Mouse (Mus musculus) monocyte, adult 2 months (primary cell): ENCODE results near the gene Ambra1.
A peak's percentile ranks its signal among the peaks of the same experiment; 100 is the strongest.
"Not testable (repeated sequence)": the region's sequence is repeated elsewhere in the genome, so short reads cannot be mapped to it uniquely, and the experiment has no call there.

ENCODE experiments used
- DNase-seq, 2 experiments: peaks; one replicate each; pipeline ENCODE4 v3.0.0; 2022; ENCODE audit warnings: low spot score in 2 of 2, low read depth in 1 of 2

Ambra1 gene

DNA sequence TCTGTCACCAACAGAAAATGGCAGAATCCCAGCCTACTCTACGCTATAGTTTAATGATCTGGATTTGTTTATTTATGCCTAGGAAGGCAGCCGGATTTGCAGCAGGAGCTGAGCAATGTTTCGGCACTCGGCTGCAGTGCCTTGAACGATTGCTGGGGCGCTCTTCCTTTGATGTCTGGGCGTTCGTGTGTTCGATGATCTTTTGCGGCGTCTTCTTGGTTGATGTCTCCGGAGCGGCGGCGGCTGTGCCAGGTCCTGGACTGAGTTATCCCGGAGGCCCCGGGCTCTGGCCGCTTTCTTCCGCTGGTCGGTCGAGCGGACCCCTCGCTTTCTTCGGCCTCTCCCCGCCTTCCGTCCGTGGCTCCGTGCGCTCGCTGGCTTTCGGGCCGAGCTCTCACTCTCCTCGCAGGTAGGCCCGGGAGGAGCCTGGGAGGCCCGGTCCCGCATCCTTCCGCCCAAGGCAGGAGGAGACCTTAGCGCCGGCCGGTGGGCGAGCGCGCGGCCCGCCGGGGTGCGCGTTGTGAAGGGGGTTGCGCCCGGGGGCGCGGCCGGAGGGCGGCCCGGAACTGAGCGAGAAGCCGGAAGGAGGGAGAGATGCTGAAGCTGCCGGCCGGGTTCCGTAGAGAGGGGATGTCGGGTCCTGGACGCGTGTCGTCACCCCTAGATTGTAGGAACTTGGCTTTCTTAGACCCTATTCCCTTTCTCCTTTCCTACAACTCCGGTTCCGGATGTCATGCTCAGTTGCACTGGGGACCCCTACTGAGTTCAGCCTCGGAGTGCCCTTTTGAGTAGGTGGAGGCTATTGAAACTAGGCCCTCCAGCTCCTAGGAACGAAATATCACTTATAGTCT is at the start of gene Ambra1:
TSS of gene Ambra1 (plus strand) at position 164 of the 851 bp plus-strand sequence.
- peak; percentile 45 to 66 for DNase-seq

DNA sequence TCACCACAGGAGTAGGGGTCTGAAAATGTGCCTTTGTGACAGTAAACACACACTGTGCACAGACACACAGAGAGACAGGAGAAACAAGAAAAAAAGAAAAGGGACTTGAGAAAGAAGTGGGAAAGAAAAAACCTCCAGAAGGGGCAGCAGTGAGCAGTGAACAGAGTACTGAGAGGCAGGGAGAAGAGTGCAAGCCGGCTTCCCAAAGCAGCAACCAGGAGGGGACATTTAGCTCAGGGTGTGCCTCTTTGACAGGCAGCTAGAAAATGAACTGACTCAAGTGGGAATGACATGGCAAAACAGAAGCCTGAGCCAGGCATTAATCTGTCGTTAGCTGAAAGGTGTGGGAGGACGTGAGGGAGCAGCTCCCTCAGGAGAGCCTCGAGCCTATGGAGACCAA is 47.1 kb upstream of the Ambra1 start:
- no peak for DNase-seq

DNA sequence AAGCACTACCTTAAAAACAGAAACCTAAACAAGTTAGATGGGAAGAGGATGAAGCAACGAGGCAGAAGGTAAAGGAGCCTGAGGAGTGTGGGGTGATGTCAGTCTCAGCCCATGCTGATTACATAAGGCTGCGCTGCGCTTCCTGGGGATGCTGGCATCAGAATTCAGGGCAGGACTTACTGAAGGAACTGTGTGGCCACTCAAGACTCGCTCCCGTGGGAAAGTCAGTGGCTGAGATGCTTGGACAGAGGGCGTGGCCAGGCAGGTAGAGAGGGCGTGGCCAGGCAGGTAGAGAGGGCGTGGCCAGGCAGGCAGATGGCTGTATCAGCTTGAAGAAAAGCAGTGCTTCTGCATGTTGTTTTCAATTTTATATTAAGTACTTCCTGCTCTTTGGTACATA is 46.0 kb upstream of the Ambra1 start:
- DNase-seq: no peak

DNA sequence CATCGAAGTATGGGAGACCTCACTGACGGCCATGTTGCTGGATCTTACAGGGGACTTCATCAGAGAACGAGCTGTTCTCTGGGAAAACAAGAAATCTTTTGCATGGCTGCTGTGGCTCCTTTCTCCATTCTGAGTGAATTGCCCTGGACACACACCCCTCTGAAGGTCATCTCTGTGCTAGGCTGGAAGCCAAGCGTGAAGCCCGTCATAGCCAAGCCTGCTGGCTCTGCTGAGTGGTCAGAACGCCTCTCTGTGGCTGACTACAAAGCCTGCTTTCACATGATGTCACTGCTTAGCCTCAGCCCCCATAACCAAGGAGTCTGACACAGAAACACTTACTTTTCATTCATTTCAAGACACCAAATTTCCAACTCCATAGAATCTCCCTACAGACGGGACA is 40.5 kb upstream of the Ambra1 start:
- DNase-seq: no peak

DNA sequence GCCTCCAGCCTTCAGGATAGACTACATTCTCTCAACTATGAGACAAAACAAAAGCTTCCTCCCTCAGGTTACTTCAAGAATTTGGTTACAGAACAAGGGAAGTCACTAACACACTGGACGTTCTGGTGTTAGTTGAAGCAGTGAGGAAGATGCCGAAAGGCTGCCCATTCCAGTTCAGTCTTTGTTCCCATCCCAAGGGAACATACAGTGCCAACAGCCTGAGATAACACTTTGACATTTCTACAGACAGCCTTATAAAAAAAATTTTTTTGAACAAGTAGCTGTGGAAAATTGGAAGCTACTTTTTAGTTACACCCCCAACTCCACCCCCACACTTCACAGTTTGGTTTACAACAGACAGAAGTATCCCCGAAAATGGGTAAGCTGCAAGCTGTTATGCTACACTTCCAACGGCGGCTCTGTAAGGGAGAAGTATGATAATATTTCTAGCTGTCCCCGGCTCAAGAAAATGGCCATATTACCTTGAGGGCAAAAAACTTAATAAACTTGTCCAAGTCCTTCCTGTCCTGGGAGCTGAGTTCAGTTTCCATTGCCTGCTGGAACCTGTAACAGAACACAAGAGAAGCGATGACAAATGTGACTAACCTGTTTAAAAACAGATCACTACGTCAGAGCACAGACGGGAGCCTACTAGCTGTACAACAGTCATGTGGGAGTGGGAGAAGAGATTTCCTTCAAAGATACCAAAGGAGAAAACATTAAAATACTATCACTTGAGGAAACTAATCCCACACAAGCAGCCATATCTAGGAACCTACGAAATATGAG is 34.3 kb upstream of the Ambra1 start:
- no peak for DNase-seq

DNA sequence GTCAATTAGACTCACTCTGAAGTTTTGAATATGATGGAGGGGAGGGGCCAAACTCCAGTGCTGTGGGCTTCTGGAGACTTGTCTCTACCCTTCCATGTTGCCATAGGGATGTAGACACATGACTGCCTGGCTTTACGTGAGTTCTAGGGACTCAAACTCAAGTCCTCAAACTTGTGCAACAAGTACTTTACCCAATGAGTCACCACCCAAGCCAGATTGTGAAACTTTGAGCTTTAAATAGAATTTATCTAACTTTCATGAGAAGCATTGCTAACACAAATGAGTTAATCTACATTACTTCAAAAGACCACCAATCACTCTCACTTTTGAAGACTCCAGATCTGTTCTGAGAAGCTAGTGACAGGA is 33.7 kb upstream of the Ambra1 start:
- DNase-seq: peak in 1 of 2 experiments; percentile 23

DNA sequence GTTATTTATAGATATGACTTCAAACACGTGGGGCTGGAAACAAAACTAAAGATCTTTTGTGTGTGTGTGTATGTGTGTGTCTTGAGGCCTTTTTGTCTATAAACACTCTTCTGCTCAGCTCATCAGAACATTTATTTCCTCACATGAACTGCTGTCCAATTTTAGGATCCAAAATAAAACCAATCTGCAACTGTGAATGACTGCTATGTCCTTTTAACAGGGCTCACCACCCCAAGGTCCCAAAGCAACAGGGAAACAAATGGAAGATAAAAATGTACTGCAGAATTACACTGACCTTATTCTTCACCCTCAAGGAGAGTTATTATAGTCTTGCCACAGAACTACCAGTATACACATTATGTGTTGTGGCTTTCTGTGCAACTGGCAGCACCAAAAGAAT is 30.7 kb upstream of the Ambra1 start:
- DNase-seq: no peak

DNA sequence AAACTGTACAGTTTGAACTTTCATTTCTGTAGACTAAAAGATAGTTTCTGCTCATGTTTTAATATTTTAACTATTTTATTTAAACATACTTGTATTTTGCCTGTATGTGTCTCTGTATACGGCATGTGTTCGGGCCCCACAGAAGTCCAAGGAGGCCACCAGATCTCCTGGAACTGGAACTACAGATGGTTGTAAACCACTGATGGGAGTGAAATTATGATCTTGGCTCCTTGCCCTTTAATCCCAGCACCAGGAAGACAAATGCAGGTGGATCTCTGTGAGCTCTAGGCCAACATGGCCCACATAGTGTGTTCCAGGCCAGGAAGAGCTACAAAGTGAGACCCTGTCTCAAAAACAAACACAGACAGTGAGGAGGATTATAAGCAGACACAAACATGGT is 28.6 kb upstream of the Ambra1 start:
- DNase-seq: no peak

DNA sequence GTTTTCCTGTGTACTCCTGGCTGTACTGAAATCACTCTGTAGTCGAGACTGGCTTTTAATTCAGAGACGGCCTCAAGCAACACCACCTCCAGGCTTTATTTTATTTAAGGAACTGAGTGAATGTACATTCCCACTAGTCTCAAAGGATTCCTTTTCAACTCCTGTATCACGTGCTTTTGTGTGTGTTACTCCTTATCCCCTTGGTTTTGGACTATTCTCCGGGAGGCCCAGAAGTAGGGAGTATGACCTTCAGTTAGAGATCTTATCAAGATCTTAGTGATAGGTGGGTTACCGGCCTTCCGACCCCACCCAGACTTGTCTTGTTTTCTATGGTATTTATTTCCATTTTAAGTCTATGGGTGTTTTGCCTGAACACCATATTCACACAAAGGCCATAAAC is 24.2 kb upstream of the Ambra1 start:
- no peak for DNase-seq

DNA sequence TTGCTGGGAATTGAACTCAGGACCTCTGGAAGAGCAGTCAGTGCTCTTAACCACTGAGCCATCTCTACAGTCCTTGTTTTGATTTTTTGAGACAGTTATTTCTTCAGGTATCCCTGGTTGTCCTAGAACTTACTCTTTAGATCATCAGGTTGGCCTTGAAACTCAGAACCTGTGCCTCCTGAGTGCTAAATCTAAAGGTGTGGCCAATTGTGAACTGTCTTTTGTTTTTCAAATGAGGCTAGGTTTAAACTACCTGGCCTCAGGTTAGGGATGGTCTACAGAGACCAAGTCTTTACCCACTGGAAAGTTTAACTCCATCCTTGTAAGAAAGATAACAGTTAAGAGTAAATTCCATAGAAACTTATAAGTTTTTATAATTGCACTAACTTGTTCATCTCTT is 23.5 kb upstream of the Ambra1 start:
- no peak for DNase-seq

DNA sequence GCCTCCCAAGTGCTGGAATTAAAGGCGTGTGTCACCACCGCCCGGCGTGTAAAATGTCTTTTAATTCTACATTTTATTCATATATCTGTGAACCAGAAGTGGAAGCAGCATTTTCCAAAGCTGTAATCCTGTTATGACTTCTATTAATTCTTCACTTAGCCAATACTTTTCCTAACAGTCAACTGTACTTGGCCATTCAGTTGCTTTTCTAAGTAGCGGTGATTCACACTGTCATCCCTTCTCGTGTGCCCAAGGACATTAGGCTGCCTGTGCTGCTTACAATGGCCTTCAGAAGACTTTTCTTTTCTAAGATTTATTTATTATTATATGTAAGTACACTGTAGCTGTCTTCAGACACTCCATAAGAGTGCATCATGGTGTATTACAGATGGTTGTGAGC is 21.6 kb upstream of the Ambra1 start:
- DNase-seq: no peak

DNA sequence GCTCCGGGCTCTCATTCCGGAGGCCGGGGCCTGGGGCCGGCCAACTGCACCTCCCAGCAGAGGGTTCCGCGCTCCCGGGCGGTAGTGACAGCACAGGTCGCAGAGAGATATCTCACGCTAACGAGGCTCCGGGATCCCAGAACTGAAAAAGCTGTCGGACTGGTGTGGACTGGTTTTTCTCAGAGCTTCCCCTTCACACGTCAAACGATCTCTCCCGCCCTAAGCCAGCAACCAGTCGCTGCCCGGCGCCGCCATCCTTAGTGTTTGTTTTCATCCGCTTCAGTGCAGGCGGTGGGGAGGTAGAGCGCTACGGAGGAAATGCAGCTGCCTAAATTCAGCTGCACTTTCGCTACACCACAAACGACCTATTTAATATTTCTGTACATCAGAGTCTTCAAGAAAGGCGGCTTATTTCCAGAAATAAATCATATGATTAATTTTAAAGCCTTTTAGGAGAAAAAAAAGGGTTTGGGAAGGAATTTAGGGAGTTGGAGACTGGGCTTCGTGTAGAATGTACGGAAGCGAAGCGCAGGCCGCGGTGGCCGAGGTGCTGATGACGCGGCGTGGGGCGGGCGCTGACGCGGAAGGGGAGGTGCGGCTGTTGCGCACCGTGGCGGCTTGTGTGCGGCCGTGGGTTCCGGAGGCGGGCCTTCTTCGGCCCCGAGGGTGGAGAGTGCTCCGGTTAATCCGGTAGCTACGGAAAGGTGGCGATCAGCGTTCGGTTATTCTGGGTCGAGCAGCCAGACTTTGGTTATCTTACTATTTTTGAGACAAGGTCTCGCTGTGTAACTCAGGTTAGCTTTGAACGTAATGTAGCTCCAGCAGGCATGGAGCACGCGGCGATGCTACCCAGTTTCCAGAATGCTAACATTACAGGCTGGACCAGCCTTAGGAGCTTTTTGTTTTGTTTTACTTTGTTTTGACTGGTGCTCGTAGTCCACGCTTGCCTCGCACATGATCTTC is 19.4 kb upstream of the Ambra1 start, which contains the start of the genes Atg13 and Harbi1:
TSS of gene Atg13 (minus strand) at position 305 of the 963 bp plus-strand sequence.
TSS of gene Harbi1 (plus strand) at position 581 of the 963 bp plus-strand sequence.
- DNase-seq: peak; percentile 77 to 89

DNA sequence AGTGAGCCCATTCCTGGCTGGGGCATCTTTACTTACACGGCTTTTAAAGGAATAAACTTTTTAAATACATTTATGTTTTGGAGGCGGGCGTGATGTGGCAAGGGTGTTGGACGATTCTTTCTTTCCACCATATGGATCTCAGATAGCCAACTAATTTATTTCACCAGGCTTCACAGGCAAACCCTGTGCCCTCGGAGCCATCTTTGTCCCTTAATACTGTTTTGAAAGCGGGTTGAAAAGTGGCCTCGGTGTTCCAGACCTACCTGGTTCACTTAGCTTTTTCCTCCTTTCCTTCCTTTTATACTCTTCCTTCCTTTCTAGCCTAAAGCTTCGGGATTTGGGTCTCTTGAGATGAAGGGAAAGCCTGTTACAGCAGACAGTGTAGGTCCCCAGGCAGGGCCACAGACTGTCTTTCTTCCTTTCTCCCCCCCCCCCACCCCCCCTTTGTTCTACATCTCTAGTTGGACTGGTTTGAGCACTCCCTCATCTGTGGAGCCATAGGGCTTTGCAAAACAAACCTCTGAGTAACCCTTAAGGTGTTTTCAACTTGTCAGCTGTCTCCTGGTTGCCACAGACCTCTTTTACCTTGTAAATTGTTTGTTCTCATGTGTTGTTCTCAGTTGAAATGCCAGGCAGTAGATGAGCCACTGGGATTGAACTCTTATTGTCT is 18.5 kb upstream of the Ambra1 start:
- no peak for DNase-seq

DNA sequence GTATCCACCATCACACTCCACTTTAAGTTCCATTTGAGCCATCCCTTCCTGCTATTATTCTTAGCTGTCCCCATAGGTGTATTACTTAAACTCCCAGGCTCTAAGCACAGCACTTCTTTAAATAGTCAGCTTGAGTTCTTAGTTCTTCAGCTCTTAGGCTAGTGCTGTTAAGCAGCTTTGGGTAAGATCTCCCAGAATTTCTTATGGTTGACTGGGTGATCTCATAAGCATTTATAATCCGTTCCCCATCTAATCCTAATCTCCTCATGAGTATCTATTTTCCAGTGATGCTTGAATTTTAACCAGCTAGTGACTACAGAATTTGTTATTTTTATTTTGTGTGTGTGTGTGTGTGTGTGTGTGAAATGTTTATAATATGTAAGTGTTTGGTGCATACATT is 15.0 kb upstream of the Ambra1 start:
- no peak for DNase-seq

DNA sequence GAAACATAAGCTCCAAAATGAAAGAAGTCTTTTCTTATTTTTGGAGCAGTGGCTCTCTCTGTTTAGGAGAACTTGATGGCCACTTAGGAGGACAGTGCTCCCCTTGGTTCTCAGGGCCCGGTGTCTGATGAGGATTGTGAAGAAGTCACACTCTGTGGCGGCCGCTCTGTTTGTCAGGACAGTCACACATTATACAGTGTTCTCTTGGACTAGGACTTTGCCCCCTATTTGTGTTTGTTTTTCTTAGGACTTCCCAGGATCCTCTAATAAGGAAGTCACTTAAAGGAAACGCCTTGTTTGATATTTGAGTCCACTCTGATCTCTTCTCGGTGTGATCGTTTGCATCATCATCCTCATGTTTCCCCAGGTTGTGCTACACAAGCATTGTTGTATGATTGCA is 11.7 kb upstream of the Ambra1 start:
- no peak for DNase-seq

DNA sequence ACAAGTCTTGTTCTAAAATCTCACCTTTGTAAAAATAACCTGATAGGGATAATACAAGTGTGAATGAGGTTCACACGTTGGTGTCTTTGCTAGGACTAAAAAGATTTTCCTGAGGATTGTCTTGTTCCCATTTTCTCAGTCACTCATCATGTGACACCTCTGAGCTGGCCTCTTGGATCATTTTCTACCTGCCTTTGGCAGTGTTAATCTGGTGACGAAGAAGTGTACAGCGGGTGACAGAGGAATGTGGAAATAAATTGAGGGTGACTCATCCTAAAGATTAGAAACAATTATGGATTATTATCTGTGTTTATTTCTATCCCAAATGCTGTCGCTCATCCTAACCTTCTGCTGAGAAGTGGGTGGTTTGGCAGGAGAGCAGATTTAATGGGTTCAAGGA is 6.6 kb upstream of the Ambra1 start:
- DNase-seq: no peak

DNA sequence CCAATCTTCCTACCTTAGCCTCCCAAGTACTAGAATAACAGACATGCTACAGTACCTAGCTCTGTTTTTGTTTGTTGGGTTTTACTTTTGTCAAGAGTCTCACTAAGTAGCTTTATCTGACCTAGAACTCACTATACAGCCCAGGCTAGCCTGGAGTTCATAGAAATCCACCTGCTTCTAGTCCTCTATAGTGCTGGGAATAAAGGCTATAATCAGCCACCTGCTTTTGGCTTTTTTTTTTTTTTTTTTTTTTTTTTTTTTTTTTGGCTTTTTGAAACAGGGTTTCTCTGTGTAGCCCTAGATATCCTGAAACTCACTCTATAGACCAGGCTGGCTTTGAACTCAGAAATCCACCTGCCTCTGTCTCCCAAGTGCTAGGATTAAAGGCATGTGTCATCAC is 6.0 kb upstream of the Ambra1 start:
- DNase-seq: no peak

DNA sequence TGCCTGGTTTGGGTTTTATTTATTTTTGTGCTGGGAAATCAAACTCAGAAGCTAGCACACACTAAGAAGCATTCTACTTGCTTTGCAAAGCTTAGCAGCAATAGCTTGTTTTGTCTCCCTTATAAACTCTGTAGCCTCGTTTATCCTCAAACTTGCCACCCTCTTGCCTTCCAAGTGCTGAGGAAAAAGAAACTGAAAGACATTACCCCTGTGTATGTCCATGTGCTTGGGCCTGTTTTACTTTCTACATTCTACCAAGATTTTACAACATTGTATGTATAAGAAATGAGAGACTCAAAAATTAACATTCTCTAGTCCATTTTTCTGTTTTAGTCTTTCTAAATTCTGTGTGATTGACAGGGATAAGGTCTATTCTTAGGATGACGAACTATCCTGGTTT is 5.2 kb upstream of the Ambra1 start:
- DNase-seq: no peak

DNA sequence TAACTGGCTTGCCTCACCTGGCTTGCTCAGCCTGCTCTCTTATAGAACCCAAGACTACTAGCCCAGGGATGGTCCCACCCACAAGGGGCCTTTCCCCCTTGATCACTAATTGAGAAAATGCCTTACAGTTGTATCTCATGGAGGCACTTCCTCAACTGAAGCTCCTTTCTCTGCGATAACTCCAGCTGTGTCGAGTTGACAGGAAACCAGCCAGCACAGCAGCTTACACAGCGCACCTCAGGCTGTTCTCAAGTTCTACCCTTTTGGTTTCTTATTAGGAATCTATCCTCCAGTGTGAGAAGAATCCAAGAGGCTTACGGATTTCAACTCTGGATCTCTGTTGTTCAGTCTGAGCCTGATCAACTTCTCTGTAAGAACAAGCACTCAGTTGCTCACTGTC is 4.5 kb upstream of the Ambra1 start:
- DNase-seq: not testable (repeated sequence)

DNA sequence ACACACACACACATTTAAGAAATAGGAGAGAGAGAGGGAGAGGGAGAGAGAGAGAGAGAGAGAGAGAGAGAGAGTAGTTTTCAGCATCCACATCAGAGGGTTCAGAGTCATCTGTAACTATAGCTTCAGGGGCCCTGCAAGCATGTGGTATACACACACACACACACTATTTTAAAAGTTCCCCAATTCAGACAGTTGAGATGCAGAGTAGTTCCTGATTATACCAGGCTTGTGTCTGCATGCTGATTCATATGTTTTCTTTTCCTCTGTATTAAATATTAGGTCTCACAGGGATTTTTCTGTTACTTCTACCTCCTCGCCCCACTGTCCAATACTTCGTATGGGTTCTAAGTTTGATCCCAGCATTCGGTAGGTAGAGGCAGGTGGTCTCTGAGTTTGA is 2.9 kb upstream of the Ambra1 start:
- no peak for DNase-seq

DNA sequence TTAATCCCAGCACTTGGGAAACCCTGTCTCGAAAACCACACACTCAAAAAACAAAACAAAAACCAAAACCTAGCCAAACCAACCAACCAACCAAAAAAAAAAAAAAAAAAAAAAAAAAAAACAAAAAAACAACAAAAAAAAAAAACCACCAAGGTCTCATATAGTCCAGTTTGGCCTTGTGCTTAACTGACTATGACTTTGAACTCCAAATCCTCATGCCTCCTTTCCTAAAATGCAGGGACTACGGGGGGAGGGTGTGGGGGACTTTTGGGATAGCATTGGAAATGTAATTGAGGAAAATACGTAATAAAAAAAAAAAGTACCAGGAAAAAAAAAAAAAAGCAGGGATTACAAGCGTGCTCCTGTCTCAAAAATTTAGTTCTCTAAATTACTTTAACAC is 363 bp upstream of the Ambra1 start:
- DNase-seq: no peak
